Mouse (Mus musculus) CH12.LX (cell line): Measurements from ENCODE around the gene Sult6b2.

Source experiments
- CHD2 ChIP-seq: IDR thresholded peaks from 2 replicates; pipeline ENCODE4 v1.6.1; 2011; ENCODE audit warnings: low read length, improper control_type of control experiment
- CTCF ChIP-seq, 2 experiments: IDR thresholded peaks in 1 of 2; conservative IDR thresholded peaks in 1 of 2; 2 replicates each; pipeline ENCODE4 v1.5.1; 2011 to 2012; ENCODE audit warnings: low read depth in 2 of 2, low read length in 2 of 2, improper control_type of control experiment in 1 of 2, inconsistent platforms in 1 of 2, mild to moderate bottlenecking in 1 of 2, moderate library complexity in 1 of 2
- EP300 ChIP-seq: IDR thresholded peaks from 2 replicates; pipeline ENCODE4 v1.6.1; 2011; ENCODE audit warnings: low read length, improper control_type of control experiment
- HCFC1 ChIP-seq: IDR thresholded peaks from 2 replicates; pipeline ENCODE4 v1.6.1; 2012; ENCODE audit warnings: low read depth, mild to moderate bottlenecking, inconsistent platforms, low read length, improper control_type of control experiment
- MAX ChIP-seq: IDR thresholded peaks from 2 replicates; pipeline ENCODE4 v1.6.1; 2011; ENCODE audit warnings: low read length, improper control_type of control experiment
- MEF2A ChIP-seq: IDR thresholded peaks from 2 replicates; pipeline ENCODE4 v1.6.1; 2014; ENCODE audit warnings: low read depth, mild to moderate bottlenecking, inconsistent platforms, low read length, improper control_type of control experiment, borderline replicate concordance
- POLR2A ChIP-seq: IDR thresholded peaks from 2 replicates; pipeline ENCODE4 v1.6.1; 2011; ENCODE audit warnings: low read depth, mild to moderate bottlenecking, improper control_type of control experiment, low read length
- RAD21 ChIP-seq: IDR thresholded peaks from 2 replicates; pipeline ENCODE4 v1.6.1; 2011; ENCODE audit warnings: low read depth, mild to moderate bottlenecking, low read length, improper control_type of control experiment, moderate library complexity
- TBP ChIP-seq: conservative IDR thresholded peaks from 2 replicates; pipeline ENCODE4 v1.6.1; 2011; ENCODE audit warnings: low read depth, low read length, improper control_type of control experiment
- UBTF ChIP-seq: IDR thresholded peaks from 2 replicates; pipeline ENCODE4 v1.6.1; 2012; ENCODE audit warnings: low read depth, mild to moderate bottlenecking, inconsistent platforms, low read length, improper control_type of control experiment, moderate library complexity
- ZMIZ1 ChIP-seq: IDR thresholded peaks from 2 replicates; pipeline ENCODE4 v1.6.1; 2012; ENCODE audit warnings: low read depth, mild to moderate bottlenecking, inconsistent platforms, low read length, improper control_type of control experiment

- TF ChIP-seq CTCF (conservative IDR thresholded peaks at IDR 0.05 in 1 of 2, IDR thresholded peaks at IDR 0.05 in 1 of 2; ENCODE audit: low read depth in 2 of 2, low read length in 2 of 2) (no peak), UBTF (no peak), POLR2A (no peak), HCFC1 (no peak), MEF2A (no peak), ZMIZ1 (no peak), TBP (no peak), CHD2 (no peak), MAX (no peak), RAD21 (no peak), EP300 (no peak)
Observed at GRCm38 (mm10) chr6:142799704-142800374, 4.5 kb downstream of the Sult6b2 start.
